Mouse (Mus musculus) urinary bladder, adult 18-20 months (tissue): Measurements from ENCODE around the gene Col4a1.
A peak's percentile ranks its signal among the peaks of the same experiment; 100 is the strongest.

Source experiments
- DNase-seq, 2 experiments: peaks; one replicate each; pipeline ENCODE4 v3.0.0; 2022; ENCODE audit warnings: low spot score in 2 of 2, mixed read lengths in 2 of 2

Gene Col4a1

GRCm38 (mm10) chr8:11331561-11331960 lies 18.9 kb upstream of the Col4a1 start:
- no peak for DNase-seq

GRCm38 (mm10) chr8:11327722-11328417 lies 15.2 kb upstream of the Col4a1 start:
- DNase-seq: no peak

- no peak for DNase-seq
Observed at GRCm38 (mm10) chr8:11327298-11327697, 14.7 kb upstream of the Col4a1 start.

GRCm38 (mm10) chr8:11324801-11325395 lies 12.3 kb upstream of the Col4a1 start:
- DNase-seq: no peak

GRCm38 (mm10) chr8:11323681-11324080 lies 11.1 kb upstream of the Col4a1 start:
- DNase-seq: no peak

- no peak for DNase-seq
Observed at GRCm38 (mm10) chr8:11322724-11323585, 10.3 kb upstream of the Col4a1 start.

GRCm38 (mm10) chr8:11321841-11322240 lies 9.2 kb upstream of the Col4a1 start:
- no peak for DNase-seq

GRCm38 (mm10) chr8:11319405-11319804 lies 6.8 kb upstream of the Col4a1 start:
- DNase-seq: no peak

GRCm38 (mm10) chr8:11316118-11316517 lies 3.5 kb upstream of the Col4a1 start:
- DNase-seq: no peak

GRCm38 (mm10) chr8:11315179-11315943 lies 2.7 kb upstream of the Col4a1 start:
- DNase-seq: no peak

GRCm38 (mm10) chr8:11314613-11315012 lies 2.0 kb upstream of the Col4a1 start:
- DNase-seq: no peak

GRCm38 (mm10) chr8:11313176-11314111 lies 818 bp upstream of the Col4a1 start:
- peak in 1 of 2 experiments; percentile 34 for DNase-seq

GRCm38 (mm10) chr8:11311681-11312348 lies 811 bp downstream of the Col4a1 start:
- DNase-seq: peak; percentile 45 to 52

GRCm38 (mm10) chr8:11310049-11310448 lies 2.6 kb downstream of the Col4a1 start:
- no peak for DNase-seq

GRCm38 (mm10) chr8:11309226-11309625 lies 3.4 kb downstream of the Col4a1 start:
- no peak for DNase-seq

GRCm38 (mm10) chr8:11308570-11308998 lies 4.0 kb downstream of the Col4a1 start:
- no peak for DNase-seq

GRCm38 (mm10) chr8:11307451-11307850 lies 5.2 kb downstream of the Col4a1 start:
- no peak for DNase-seq

- DNase-seq: no peak
Observed at GRCm38 (mm10) chr8:11305539-11305938, 7.1 kb downstream of the Col4a1 start.

GRCm38 (mm10) chr8:11304027-11304601 lies 8.5 kb downstream of the Col4a1 start:
- no peak for DNase-seq

GRCm38 (mm10) chr8:11300436-11300835 lies 12.2 kb downstream of the Col4a1 start:
- no peak for DNase-seq
